Comparison of ENCODE assay signal across 10 mouse cellular contexts in the genomic region with DNA sequence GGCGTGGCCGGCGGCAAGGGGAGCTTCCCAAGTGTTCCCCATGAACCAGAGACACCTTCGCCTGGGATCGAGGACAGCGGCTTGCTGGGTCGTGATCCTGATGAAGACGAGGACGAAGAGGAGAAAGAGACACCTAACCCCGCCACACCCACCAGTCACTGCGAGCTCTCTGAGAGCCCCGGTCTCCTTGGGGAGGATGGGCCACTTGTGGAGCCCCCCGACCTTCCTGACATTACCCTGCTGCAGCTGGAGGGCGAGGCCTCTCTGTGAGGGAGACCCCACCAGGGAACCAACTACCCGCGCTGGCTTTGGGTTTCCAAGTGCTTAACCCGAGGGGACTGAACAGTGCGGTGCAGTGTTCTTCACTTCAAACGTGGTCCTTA. TPM values are rescaled to one million over a fixed set of nuclear protein-coding genes. Genes with fewer than 3 reads are reported as not detected.
DNase-seq lines count a peak whose midpoint lies in the region; ATAC-seq and TF ChIP-seq lines count a peak whose summit lies in the region.
"Had no signal": no experiment of that assay in that cellular context is flagged by ENCODE, and none has a peak within 500 bp of the region (broad histone marks: within the 10 kb centered on the region; RNA-seq: fewer than 3 reads in every experiment).

No protein-coding gene starts in this region.

- TF ChIP-seq POLR2A in cerebellum, adult 2 months (IDR thresholded peaks at IDR 0.05; ENCODE audit: borderline replicate concordance, insufficient read depth, low read length), result no peak

- H3K4me3 ChIP-seq in cerebellum, adult 2 months (replicated peaks; ENCODE audit: insufficient read depth, low read depth, low read length), result peak overlapping the region; percentile 97
- H3K4me3 ChIP-seq in megakaryocyte, embryonic 14.5 days (replicated peaks), result peak overlapping the region; percentile 76
- H3K4me3 ChIP-seq in intestine, embryonic 16.5 days (ENCODE audit: low read length), result peak overlapping the region; percentile 40; the same call in 1 of the 2 replicates
- H3K4me3 ChIP-seq in neural tube, embryonic 15.5 days (replicated peaks), result peak overlapping the region; percentile 66

- TF ChIP-seq CTCF in cerebellum, adult 2 months (IDR thresholded peaks at IDR 0.05; ENCODE audit: borderline replicate concordance, insufficient read depth, low read depth, low read length), result no peak

- no peaks in the 10 kb centered on the region for H3K27me3 ChIP-seq in cerebellum, adult 2 months (ENCODE audit: control insufficient read depth, insufficient read depth, low read length)
- H3K27me3 ChIP-seq in megakaryocyte, embryonic 14.5 days (replicated peaks), result peaks cover 95% of the 10 kb centered on the region
- H3K27me3 ChIP-seq in intestine, embryonic 16.5 days (replicated peaks; ENCODE audit: control insufficient read depth, insufficient read depth, low read length), result peaks cover 59% of the 10 kb centered on the region
- peaks cover 9% of the 10 kb centered on the region; the same call in 1 of the 2 replicates for H3K27me3 ChIP-seq in neural tube, embryonic 15.5 days (replicated peaks)

- no peaks in the 10 kb centered on the region for H3K36me3 ChIP-seq in megakaryocyte, embryonic 14.5 days (replicated peaks; ENCODE audit: low read length)
- H3K36me3 ChIP-seq in intestine, embryonic 16.5 days (ENCODE audit: control insufficient read depth, insufficient read depth, low read length), result no peaks in the 10 kb centered on the region
- H3K36me3 ChIP-seq in neural tube, embryonic 15.5 days, result no peaks in the 10 kb centered on the region

- H3K4me1 ChIP-seq in cerebellum, adult 2 months (ENCODE audit: control insufficient read depth, insufficient read depth, low read length), result peaks cover 3% of the 10 kb centered on the region; the same call in 1 of the 2 replicates
- peaks cover 22% of the 10 kb centered on the region for H3K4me1 ChIP-seq in megakaryocyte, embryonic 14.5 days
- H3K4me1 ChIP-seq in intestine, embryonic 16.5 days (ENCODE audit: control insufficient read depth, insufficient read depth, low read length), result peaks cover 9% of the 10 kb centered on the region
- H3K4me1 ChIP-seq in neural tube, embryonic 15.5 days, result peaks cover 59% of the 10 kb centered on the region

- H3K27ac ChIP-seq in cerebellum, adult 2 months (ENCODE audit: insufficient read depth, low read length), result no peak overlapping the region
- no peak overlapping the region for H3K27ac ChIP-seq in intestine, embryonic 16.5 days (ENCODE audit: low read length)
- no peak overlapping the region for H3K27ac ChIP-seq in neural tube, embryonic 15.5 days (replicated peaks)

- WGBS in cerebellum, adult 2 months, result 18% methylated on average over 19 of the region's 19 CpGs
- WGBS in intestine, embryonic 16.5 days, result 7% methylated on average over 19 of the region's 19 CpGs
- WGBS in neural tube, embryonic 15.5 days, result 4% methylated on average over 19 of the region's 19 CpGs

- H3K9ac ChIP-seq in intestine, embryonic 16.5 days (ENCODE audit: low read depth, low read length), result no peak overlapping the region
- peak overlapping the region; percentile 70 for H3K9ac ChIP-seq in neural tube, embryonic 15.5 days (replicated peaks)

- no peak for ATAC-seq in megakaryocyte, adult 5-6 weeks (ENCODE audit: poor library complexity, severe bottlenecking)
- no peak; the same call in 1 of the 2 replicates for ATAC-seq in intestine, embryonic 16.5 days
- ATAC-seq in neural tube, embryonic 15.5 days (ENCODE audit: low FRiP score), result no peak

- no peak overlapping the region for H3K4me2 ChIP-seq in intestine, embryonic 16.5 days (ENCODE audit: low read depth, low read length)
- peak overlapping the region; percentile 63 for H3K4me2 ChIP-seq in neural tube, embryonic 15.5 days

- no peak for DNase-seq in cerebellum, adult 2 months
- DNase-seq in cerebellum, postnatal 25 days, result no peak
- DNase-seq in c-Kit-positive CD71-positive TER-119-positive erythroid progenitor cells, embryonic 14.5 days (ENCODE audit: low spot score), result no peak
- DNase-seq in layer of hippocampus, adult 18-20 months (ENCODE audit: low spot score in 2 of 2), result no peak

- H3K9me3 ChIP-seq in megakaryocyte, embryonic 14.5 days, result no peaks in the 10 kb centered on the region
- H3K9me3 ChIP-seq in intestine, embryonic 16.5 days (ENCODE audit: control insufficient read depth, low read length), result no peaks in the 10 kb centered on the region
- H3K9me3 ChIP-seq in neural tube, embryonic 15.5 days (replicated peaks), result no peaks in the 10 kb centered on the region

RNA-seq across cellular contexts. Expression of gene Ccdc184, which starts 1.7 kb away (rescaled TPM):
- polyA plus RNA-seq in cerebellum, adult 2 months (2012; rRNA removed), result 24.3 and 30.9 TPM in 2 replicates
- polyA plus RNA-seq in megakaryocyte, embryonic 14.5 days (2012; ENCODE audit: insufficient read depth, low replicate concordance), result 1.3 TPM in 1 of 2 replicates, not detected in the other
- total RNA-seq in megakaryocyte, adult 5-6 weeks (2015), result not detected in 2 replicates
- total RNA-seq in megakaryocyte, adult 5-6 weeks (2017), result not detected in 2 replicates
- 1.4 and 1.7 TPM in 2 replicates for polyA plus RNA-seq in intestine, embryonic 16.5 days (2015; fragmentation: Nextera tagmentation; extraction: Ambion mirVana)
- 98.5 and 116 TPM in 2 replicates for polyA plus RNA-seq in neural tube, embryonic 15.5 days (2015; fragmentation: Nextera tagmentation; extraction: Ambion mirVana)
- 10 to 100 TPM; 11.7 to 12.7 TPM for total RNA-seq in layer of hippocampus, adult 18-20 months (2021)
- total RNA-seq: gastrocnemius, postnatal 14 days; megakaryocyte progenitor cell, adult 5-6 weeks had no signal

RNA-seq across cellular contexts. Expression of gene Asb8, which starts 3.2 kb away (rescaled TPM):
- polyA plus RNA-seq in cerebellum, adult 2 months (2012; rRNA removed), result 83.6 and 88.3 TPM in 2 replicates
- polyA plus RNA-seq in megakaryocyte, embryonic 14.5 days (2012; ENCODE audit: insufficient read depth, low replicate concordance), result 2.8 and 4.3 TPM in 2 replicates
- 29.8 and 34.5 TPM in 2 replicates for total RNA-seq in megakaryocyte, adult 5-6 weeks (2015)
- 30.0 and 31.4 TPM in 2 replicates for total RNA-seq in megakaryocyte, adult 5-6 weeks (2017)
- 52.7 and 54.9 TPM in 2 replicates for polyA plus RNA-seq in intestine, embryonic 16.5 days (2015; fragmentation: Nextera tagmentation; extraction: Ambion mirVana)
- polyA plus RNA-seq in neural tube, embryonic 15.5 days (2015; fragmentation: Nextera tagmentation; extraction: Ambion mirVana), result 61.9 and 62.5 TPM in 2 replicates
- total RNA-seq in layer of hippocampus, adult 18-20 months (2021), result 10 to 100 TPM; 53.7 to 54.8 TPM

RNA-seq across cellular contexts. Expression of gene Olfr288, which starts 26.7 kb away (rescaled TPM):
- polyA plus RNA-seq in cerebellum, adult 2 months (2012; rRNA removed), result 0.38 and 0.44 TPM in 2 replicates
- polyA plus RNA-seq in megakaryocyte, embryonic 14.5 days (2012; ENCODE audit: insufficient read depth, low replicate concordance), result not detected in 2 replicates
- total RNA-seq in megakaryocyte, adult 5-6 weeks (2015), result not detected in 2 replicates
- not detected in 2 replicates for total RNA-seq in megakaryocyte, adult 5-6 weeks (2017)
- not detected in 2 replicates for polyA plus RNA-seq in intestine, embryonic 16.5 days (2015; fragmentation: Nextera tagmentation; extraction: Ambion mirVana)
- polyA plus RNA-seq in neural tube, embryonic 15.5 days (2015; fragmentation: Nextera tagmentation; extraction: Ambion mirVana), result not detected in 2 replicates
- total RNA-seq in layer of hippocampus, adult 18-20 months (2021), result under 1 TPM in 1 of 2 experiments, not detected in 1; 0.68 TPM
- total RNA-seq: gastrocnemius, postnatal 14 days; megakaryocyte progenitor cell, adult 5-6 weeks had no signal

RNA-seq across cellular contexts. Expression of gene Gm44579, which starts 52.2 kb away (rescaled TPM):
- polyA plus RNA-seq in cerebellum, adult 2 months (2012; rRNA removed), result not detected in 2 replicates
- polyA plus RNA-seq in megakaryocyte, embryonic 14.5 days (2012; ENCODE audit: insufficient read depth, low replicate concordance), result not detected in 2 replicates
- total RNA-seq in megakaryocyte, adult 5-6 weeks (2015), result not detected in 2 replicates
- total RNA-seq in megakaryocyte, adult 5-6 weeks (2017), result not detected in 2 replicates
- not detected in 2 replicates for polyA plus RNA-seq in intestine, embryonic 16.5 days (2015; fragmentation: Nextera tagmentation; extraction: Ambion mirVana)
- 0.13 TPM in 1 of 2 replicates, not detected in the other for polyA plus RNA-seq in neural tube, embryonic 15.5 days (2015; fragmentation: Nextera tagmentation; extraction: Ambion mirVana)
- total RNA-seq in layer of hippocampus, adult 18-20 months (2021), result under 1 TPM in 1 of 2 experiments, not detected in 1; 0.25 TPM
- total RNA-seq: gastrocnemius, postnatal 14 days; megakaryocyte progenitor cell, adult 5-6 weeks had no signal

RNA-seq across cellular contexts. Expression of gene Olfr287, which starts 52.2 kb away (rescaled TPM):
- 15.4 and 18.5 TPM in 2 replicates for polyA plus RNA-seq in cerebellum, adult 2 months (2012; rRNA removed)
- polyA plus RNA-seq in megakaryocyte, embryonic 14.5 days (2012; ENCODE audit: insufficient read depth, low replicate concordance), result not detected in 2 replicates
- not detected in 2 replicates for total RNA-seq in megakaryocyte, adult 5-6 weeks (2015)
- not detected in 2 replicates for total RNA-seq in megakaryocyte, adult 5-6 weeks (2017)
- polyA plus RNA-seq in intestine, embryonic 16.5 days (2015; fragmentation: Nextera tagmentation; extraction: Ambion mirVana), result not detected in 2 replicates
- 0.35 and 0.46 TPM in 2 replicates for polyA plus RNA-seq in neural tube, embryonic 15.5 days (2015; fragmentation: Nextera tagmentation; extraction: Ambion mirVana)
- 1 to 10 TPM; 4.4 to 5.1 TPM for total RNA-seq in layer of hippocampus, adult 18-20 months (2021)
- total RNA-seq: gastrocnemius, postnatal 14 days had no signal

Comparison
In these comparisons a context has a peak if more than half of its experiments do, and no peak if none do; other contexts are left out.
1. H3K4me3 ChIP-seq: peak in every context shown above with its lines; median percentile 97 in cerebellum, adult 2 months; 76 in megakaryocyte, embryonic 14.5 days; 66 in neural tube, embryonic 15.5 days; 40 in intestine, embryonic 16.5 days.
2. RNA of gene Asb8, which starts 3.2 kb away (polyA plus RNA-seq): 83.6 to 88.3 TPM in cerebellum, adult 2 months, 61.9 to 62.5 TPM in neural tube, embryonic 15.5 days and 52.7 to 54.9 TPM in intestine, embryonic 16.5 days; 2.8 to 4.3 TPM in megakaryocyte, embryonic 14.5 days; every median in the first group is over 10 times any median in the second.